Mouse (Mus musculus): ENCODE measurements at regions not wholly inside any gene's neighbourhood (a gene's known extent, or its start where the extent isn't known, plus 50 kb on each side); places are given as distances from the start of the nearest gene placed in this dataset.
A peak's percentile ranks its signal among the peaks of the same experiment; 100 is the strongest.

DNA sequence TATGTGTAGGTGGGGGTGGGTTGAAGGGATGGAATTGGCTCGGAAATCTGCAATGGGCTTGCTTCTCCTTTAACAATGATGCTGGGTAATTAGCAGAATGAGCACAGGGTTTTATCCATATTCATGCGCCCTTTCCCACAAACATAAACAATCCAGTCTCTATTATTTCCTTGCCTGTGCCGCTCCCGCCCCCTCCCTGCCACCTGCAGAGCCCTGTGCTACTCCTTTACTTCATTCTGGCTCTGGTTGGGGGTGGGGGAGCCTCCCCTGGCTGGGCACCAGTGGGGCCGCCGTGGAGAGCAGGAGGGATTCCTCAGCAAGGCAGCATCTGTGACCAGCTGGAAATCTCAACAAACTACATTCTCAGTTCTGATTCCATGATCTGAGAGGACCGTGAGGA lies 374.4 kb downstream of the Bcl11a start:
- H3K4me2 ChIP-seq (ENCODE audit: low read depth, low read length, poor library complexity, severe bottlenecking) = no peak overlapping the region

DNA sequence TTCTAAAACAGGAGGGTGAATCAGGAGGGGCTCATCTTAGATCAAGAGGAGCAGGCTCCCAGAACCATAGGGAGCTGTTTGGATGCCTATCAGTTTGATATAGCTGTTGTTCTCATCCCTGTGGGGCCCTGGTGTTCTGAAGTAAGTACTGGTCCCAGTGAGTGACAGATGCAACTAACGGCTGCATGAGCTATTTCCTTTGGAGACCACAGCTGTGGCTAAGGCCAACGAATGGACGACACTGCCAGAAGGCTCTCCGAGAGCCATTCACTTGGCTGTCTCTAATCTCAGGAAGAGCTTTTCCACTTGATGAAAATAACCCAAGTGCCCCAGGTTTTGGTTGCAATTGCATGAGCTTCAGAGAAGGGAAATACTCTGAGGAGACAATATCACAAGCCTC lies 386.8 kb downstream of the Bcl11a start:
- ATAC-seq (ENCODE audit: low FRiP score) (no peak), DNase-seq (ENCODE audit: low spot score) (no peak)
- no peak overlapping the region for H3K4me3 ChIP-seq (ENCODE audit: low read depth, low read length)
- no peaks in the 10 kb centered on the region for H3K27me3 ChIP-seq (ENCODE audit: insufficient read depth, low read length)
- no peaks in the 10 kb centered on the region for H3K4me1 ChIP-seq (ENCODE audit: insufficient read depth, low read length)
- H3K9me3 ChIP-seq (ENCODE audit: low read length) = no peaks in the 10 kb centered on the region
- H3K9ac ChIP-seq (replicated peaks; ENCODE audit: low read length, poor library complexity, severe bottlenecking) = no peak overlapping the region
- 80% methylated on average over 4 of the region's 4 CpGs for WGBS
- H3K4me2 ChIP-seq (ENCODE audit: low read depth, low read length, poor library complexity, severe bottlenecking) = no peak overlapping the region
- no peak overlapping the region for H3K27ac ChIP-seq (ENCODE audit: low read depth, low read length)
- no peaks in the 10 kb centered on the region for H3K36me3 ChIP-seq (ENCODE audit: insufficient read depth, low read length)
- TF ChIP-seq CTCF (IDR thresholded peaks at IDR 0.05) = no peak

More for the DNA sequence above, 374.4 kb downstream of the Bcl11a start:
- H3K27ac ChIP-seq (ENCODE audit: low read depth, low read length) = no peak overlapping the region
- WGBS = 33% methylated on average over 7 of the region's 7 CpGs
- H3K36me3 ChIP-seq (ENCODE audit: insufficient read depth, low read length) = no peaks in the 10 kb centered on the region
- H3K9ac ChIP-seq (replicated peaks; ENCODE audit: low read length, poor library complexity, severe bottlenecking) = no peak overlapping the region
- H3K4me1 ChIP-seq (ENCODE audit: insufficient read depth, low read length) = no peaks in the 10 kb centered on the region
- no peak for TF ChIP-seq CTCF (IDR thresholded peaks at IDR 0.05)
- H3K27me3 ChIP-seq (ENCODE audit: insufficient read depth, low read length) = no peaks in the 10 kb centered on the region
- no peak for DNase-seq (ENCODE audit: low spot score)
- no peaks in the 10 kb centered on the region for H3K9me3 ChIP-seq (ENCODE audit: low read length)
- H3K4me3 ChIP-seq (ENCODE audit: low read depth, low read length) = no peak overlapping the region
- no peak for ATAC-seq (ENCODE audit: low FRiP score)

DNA sequence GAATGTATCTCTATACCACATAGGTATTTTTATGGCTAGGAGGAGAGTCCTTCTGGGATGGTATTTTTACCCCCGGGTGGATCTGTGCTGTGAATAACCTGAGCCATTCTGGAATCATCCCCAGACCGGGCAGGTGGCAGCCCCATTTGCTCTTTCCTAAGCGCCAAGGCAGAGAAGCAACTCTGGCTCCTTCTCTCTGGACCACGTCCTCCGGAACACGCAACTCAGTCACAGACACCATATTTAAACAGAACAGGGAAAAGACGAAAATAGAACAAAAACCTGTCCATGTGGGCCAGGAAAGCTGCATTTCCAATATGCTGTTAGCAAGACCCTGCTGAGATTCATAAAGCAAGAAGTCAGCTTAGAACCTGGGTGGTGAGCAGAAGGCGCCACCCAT lies 389.6 kb downstream of the Bcl11a start:
- Histone ChIP-seq H3K4me2 (ENCODE audit: low read depth, low read length, poor library complexity, severe bottlenecking) (no peak overlapping the region), H3K36me3 (ENCODE audit: insufficient read depth, low read length) (no peaks in the 10 kb centered on the region), H3K27me3 (ENCODE audit: insufficient read depth, low read length) (no peaks in the 10 kb centered on the region), H3K9ac (replicated peaks; ENCODE audit: low read length, poor library complexity, severe bottlenecking) (no peak overlapping the region), H3K4me1 (ENCODE audit: insufficient read depth, low read length) (no peaks in the 10 kb centered on the region), H3K27ac (ENCODE audit: low read depth, low read length) (no peak overlapping the region), H3K4me3 (ENCODE audit: low read depth, low read length) (no peak overlapping the region), H3K9me3 (ENCODE audit: low read length) (no peaks in the 10 kb centered on the region)
- 94% methylated on average over 8 of the region's 8 CpGs for WGBS
- no peak for DNase-seq (ENCODE audit: low spot score)
- ATAC-seq (ENCODE audit: low FRiP score) = no peak
- no peak for TF ChIP-seq CTCF (IDR thresholded peaks at IDR 0.05)

DNA sequence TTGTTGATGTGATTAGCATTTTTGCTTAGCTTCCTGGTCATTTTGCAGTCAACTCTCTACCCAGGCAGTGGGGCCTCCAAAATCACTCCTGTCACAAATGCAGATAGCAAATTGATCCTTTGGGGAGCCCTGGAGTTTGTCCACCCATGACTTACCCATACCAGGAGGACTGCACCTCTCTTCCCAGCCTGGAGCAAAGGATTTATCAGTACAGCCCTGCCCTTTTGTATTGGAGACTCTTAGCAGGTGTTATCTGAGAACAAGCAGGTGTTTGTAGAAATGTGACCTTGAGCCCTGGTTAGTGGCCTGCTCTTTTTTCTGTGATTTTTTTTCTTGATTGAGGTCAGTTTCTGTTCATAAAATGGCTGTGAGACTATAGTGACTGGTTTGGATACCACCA lies 392.6 kb downstream of the Bcl11a start:
- Histone ChIP-seq H3K9ac (replicated peaks; ENCODE audit: low read length, poor library complexity, severe bottlenecking) (no peak overlapping the region), H3K27me3 (ENCODE audit: insufficient read depth, low read length) (no peaks in the 10 kb centered on the region), H3K27ac (ENCODE audit: low read depth, low read length) (no peak overlapping the region), H3K36me3 (ENCODE audit: insufficient read depth, low read length) (no peaks in the 10 kb centered on the region), H3K4me3 (ENCODE audit: low read depth, low read length) (no peak overlapping the region), H3K9me3 (ENCODE audit: low read length) (no peaks in the 10 kb centered on the region), H3K4me1 (ENCODE audit: insufficient read depth, low read length) (no peaks in the 10 kb centered on the region), H3K4me2 (ENCODE audit: low read depth, low read length, poor library complexity, severe bottlenecking) (no peak overlapping the region)
- no peak for TF ChIP-seq CTCF (IDR thresholded peaks at IDR 0.05)
- no peak for ATAC-seq (ENCODE audit: low FRiP score)
- no peak for DNase-seq (ENCODE audit: low spot score)

DNA sequence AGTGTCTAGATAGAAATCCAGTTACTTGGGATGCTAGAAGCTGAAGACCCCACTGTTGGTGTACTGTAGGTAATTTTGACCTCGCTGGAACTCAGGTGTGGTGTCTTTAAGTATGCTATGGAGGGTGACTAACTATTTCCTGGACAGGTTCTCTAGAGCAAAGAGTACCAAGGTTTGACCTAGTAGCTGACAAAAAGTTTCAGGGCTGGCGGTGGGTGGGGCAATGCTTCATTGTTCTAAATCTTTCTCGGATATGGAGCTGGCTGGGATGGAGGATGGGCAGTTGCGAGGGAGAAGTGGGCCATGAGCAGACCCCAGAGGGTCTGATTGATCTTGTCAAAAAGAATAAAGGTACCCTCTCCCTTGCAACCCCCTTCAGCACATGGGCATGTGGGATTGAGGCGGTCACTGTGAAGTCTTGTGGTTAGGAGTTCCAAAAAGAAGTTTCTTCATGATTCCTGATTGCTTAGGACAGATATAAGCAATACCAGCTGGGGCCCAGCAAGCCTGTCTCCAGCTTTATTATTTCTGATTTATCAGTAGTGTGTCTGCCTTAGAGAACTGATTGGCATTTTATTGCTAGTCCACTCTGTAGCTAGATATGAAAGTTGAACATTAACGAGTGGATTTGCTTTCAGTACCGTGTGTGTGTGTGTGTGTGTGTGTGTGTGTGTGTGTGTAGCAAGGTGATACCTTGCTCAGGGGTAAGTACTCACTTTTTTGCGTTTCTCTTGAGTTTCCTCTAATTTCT lies 394.9 kb downstream of the Bcl11a start:
- DNase-seq (ENCODE audit: low spot score) (no peak), ATAC-seq (ENCODE audit: low FRiP score) (no peak)
- H3K27me3 ChIP-seq (ENCODE audit: insufficient read depth, low read length) = no peaks in the 10 kb centered on the region
- WGBS = 83% methylated on average over 8 of the region's 8 CpGs
- no peaks in the 10 kb centered on the region for H3K4me1 ChIP-seq (ENCODE audit: insufficient read depth, low read length)
- H3K36me3 ChIP-seq (ENCODE audit: insufficient read depth, low read length) = no peaks in the 10 kb centered on the region
- no peak overlapping the region for H3K27ac ChIP-seq (ENCODE audit: low read depth, low read length)
- no peak for TF ChIP-seq CTCF (IDR thresholded peaks at IDR 0.05)
- H3K9ac ChIP-seq (replicated peaks; ENCODE audit: low read length, poor library complexity, severe bottlenecking) = no peak overlapping the region
- H3K4me3 ChIP-seq (ENCODE audit: low read depth, low read length) = no peak overlapping the region
- H3K4me2 ChIP-seq (ENCODE audit: low read depth, low read length, poor library complexity, severe bottlenecking) = no peak overlapping the region
- no peaks in the 10 kb centered on the region for H3K9me3 ChIP-seq (ENCODE audit: low read length)

DNA sequence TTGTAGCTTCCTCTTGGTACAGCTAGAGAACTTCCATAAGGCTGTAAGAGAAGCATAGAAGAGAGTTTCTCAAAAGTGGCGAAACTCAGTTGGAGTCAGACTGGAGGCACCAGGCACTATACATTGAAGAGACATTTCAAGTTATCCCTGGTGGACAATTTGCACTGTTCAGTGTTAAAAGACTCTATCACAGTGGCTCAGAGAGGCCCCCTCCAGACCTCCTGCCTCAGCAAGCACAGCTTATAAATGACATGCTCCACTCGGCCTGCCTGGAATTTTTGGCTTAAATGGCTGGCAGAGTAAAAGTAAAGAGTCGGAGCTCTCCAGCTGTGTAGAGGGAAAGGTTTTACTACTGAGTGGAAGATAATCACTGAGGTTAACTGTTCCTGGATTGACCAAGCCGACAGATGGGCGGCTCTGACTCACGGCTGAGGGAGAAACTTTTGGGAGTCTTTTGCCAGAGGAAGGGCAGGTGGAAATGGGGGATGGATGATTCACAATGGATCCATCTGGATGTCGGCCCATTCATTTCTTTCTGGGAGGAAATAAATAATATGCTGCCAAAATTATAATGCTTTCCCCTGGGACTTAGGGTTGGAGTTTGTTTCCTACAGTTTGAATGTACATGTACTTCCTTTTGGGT lies 395.6 kb downstream of the Bcl11a start:
- TF ChIP-seq CTCF (IDR thresholded peaks at IDR 0.05) = no peak
- Histone ChIP-seq H3K27me3 (ENCODE audit: insufficient read depth, low read length) (no peaks in the 10 kb centered on the region), H3K36me3 (ENCODE audit: insufficient read depth, low read length) (no peaks in the 10 kb centered on the region), H3K4me1 (ENCODE audit: insufficient read depth, low read length) (no peaks in the 10 kb centered on the region), H3K4me3 (ENCODE audit: low read depth, low read length) (no peak overlapping the region), H3K27ac (ENCODE audit: low read depth, low read length) (no peak overlapping the region), H3K4me2 (ENCODE audit: low read depth, low read length, poor library complexity, severe bottlenecking) (no peak overlapping the region), H3K9me3 (ENCODE audit: low read length) (no peaks in the 10 kb centered on the region), H3K9ac (replicated peaks; ENCODE audit: low read length, poor library complexity, severe bottlenecking) (no peak overlapping the region)
- WGBS = 45% methylated on average over 7 of the region's 7 CpGs
- DNase-seq (ENCODE audit: low spot score) = peak; percentile 10
- ATAC-seq (ENCODE audit: low FRiP score) = no peak
